Mouse (Mus musculus): ENCODE data around the gene Clcf1.
A peak's percentile ranks its signal among the peaks of the same experiment; 100 is the strongest.

Gene Clcf1

GRCm38 (mm10) chr19:4214071-4214770 is at the start of gene Clcf1, which contains the start of gene AC109138.7:
Gene Clcf1 (plus strand): TSS chr19:4214238.
Gene AC109138.7 (plus strand): TSS chr19:4214357.
- DNase-seq (ENCODE audit: low read depth, low spot score): no peak

- DNase-seq (ENCODE audit: low read depth, low spot score): no peak
Measured at GRCm38 (mm10) chr19:4164721-4165120, 49.3 kb upstream of the Clcf1 start.

GRCm38 (mm10) chr19:4166678-4167476 is 47.2 kb upstream of the Clcf1 start:
- DNase-seq (ENCODE audit: low read depth, low spot score): no peak

GRCm38 (mm10) chr19:4169378-4169784 is 44.7 kb upstream of the Clcf1 start:
- DNase-seq (ENCODE audit: low read depth, low spot score): peak; percentile 97

GRCm38 (mm10) chr19:4169810-4170209 is 44.2 kb upstream of the Clcf1 start:
- DNase-seq (ENCODE audit: low read depth, low spot score): no peak

GRCm38 (mm10) chr19:4170723-4171392 is 43.2 kb upstream of the Clcf1 start:
- DNase-seq (ENCODE audit: low read depth, low spot score): no peak

- DNase-seq (ENCODE audit: low read depth, low spot score): no peak
Measured at GRCm38 (mm10) chr19:4171393-4172290, 42.4 kb upstream of the Clcf1 start.

GRCm38 (mm10) chr19:4172925-4173324 is 41.1 kb upstream of the Clcf1 start:
- DNase-seq (ENCODE audit: low read depth, low spot score): no peak

- no peak for DNase-seq (ENCODE audit: low read depth, low spot score)
Measured at GRCm38 (mm10) chr19:4175368-4175947, 38.6 kb upstream of the Clcf1 start, which contains the start of gene Carns1. Gene Carns1 (minus strand): TSS chr19:4175479.

GRCm38 (mm10) chr19:4180411-4180810 is 33.6 kb upstream of the Clcf1 start:
- DNase-seq (ENCODE audit: low read depth, low spot score): no peak

GRCm38 (mm10) chr19:4181892-4182291 is 32.1 kb upstream of the Clcf1 start:
- DNase-seq (ENCODE audit: low read depth, low spot score): peak; percentile 79

GRCm38 (mm10) chr19:4183689-4184088 is 30.3 kb upstream of the Clcf1 start:
- no peak for DNase-seq (ENCODE audit: low read depth, low spot score)

GRCm38 (mm10) chr19:4184976-4185975 is 28.8 kb upstream of the Clcf1 start:
- no peak for DNase-seq (ENCODE audit: low read depth, low spot score)

GRCm38 (mm10) chr19:4187303-4187702 is 26.7 kb upstream of the Clcf1 start:
- DNase-seq (ENCODE audit: low read depth, low spot score): no peak

- no peak for DNase-seq (ENCODE audit: low read depth, low spot score)
Measured at GRCm38 (mm10) chr19:4189051-4189620, 24.9 kb upstream of the Clcf1 start.

GRCm38 (mm10) chr19:4190831-4191334 is 23.2 kb upstream of the Clcf1 start, which contains the start of gene Tbc1d10c:
Gene Tbc1d10c (minus strand): TSS chr19:4191284.
- no peak for DNase-seq (ENCODE audit: low read depth, low spot score)

GRCm38 (mm10) chr19:4191528-4192250 is 22.3 kb upstream of the Clcf1 start, which contains the start of gene Ppp1ca:
Gene Ppp1ca (plus strand): TSS chr19:4192065.
- DNase-seq (ENCODE audit: low read depth, low spot score): peak; percentile 80

Measured in telencephalon, adult 2 months (tissue).